Mouse (Mus musculus): ENCODE measurements at regions not wholly inside any gene's neighbourhood (a gene's known extent, or its start where the extent isn't known, plus 50 kb on each side); places are given as distances from the start of the nearest gene placed in this dataset.

GRCm38 (mm10) chr11:18011101-18011733, 57.5 kb upstream of the Etaa1 start:
- no peak overlapping the region for H3K4me3 ChIP-seq
- peak; percentile 46 for TF ChIP-seq CTCF (IDR thresholded peaks at IDR 0.05)
- no peak overlapping the region for H3K27ac ChIP-seq
- intact Hi-C loops (cut with DNase I), result loop anchor here (10.0 kb wide), 1 partner anchor 1014 kb away; no protein-coding TSS in a partner anchor
- DNase-seq (ENCODE audit: extremely low spot score in 1 of 2, low spot score in 2 of 2), result peak in 1 of 2 experiments; percentile 11

GRCm38 (mm10) chr11:18008140-18008539, 54.5 kb upstream of the Etaa1 start:
- intact Hi-C loops (cut with DNase I), result no loop called here
- Histone ChIP-seq H3K4me3 (no peak overlapping the region), H3K27ac (no peak overlapping the region)
- no peak for TF ChIP-seq CTCF (IDR thresholded peaks at IDR 0.05)
- no peak for DNase-seq (ENCODE audit: extremely low spot score in 1 of 2, low spot score in 2 of 2)

All from left cerebral cortex, adult 2 months (tissue).